Mouse (Mus musculus): ENCODE data around the gene Gna14. TPM values are rescaled to one million over a fixed set of nuclear protein-coding genes. Genes with fewer than 3 reads are reported as not detected.

Gene Gna14
- total RNA-seq (2021) = under 1 TPM; 0.26 to 0.89 TPM
- polyA plus RNA-seq (2012; rRNA removed) = 0.44 and 0.45 TPM in 2 replicates
- long read RNA-seq, partial matches to known transcripts = 0 of 1 reads
- long read RNA-seq, other reads (novel, unspliced or antisense) = 0 of 1 reads

DNA sequence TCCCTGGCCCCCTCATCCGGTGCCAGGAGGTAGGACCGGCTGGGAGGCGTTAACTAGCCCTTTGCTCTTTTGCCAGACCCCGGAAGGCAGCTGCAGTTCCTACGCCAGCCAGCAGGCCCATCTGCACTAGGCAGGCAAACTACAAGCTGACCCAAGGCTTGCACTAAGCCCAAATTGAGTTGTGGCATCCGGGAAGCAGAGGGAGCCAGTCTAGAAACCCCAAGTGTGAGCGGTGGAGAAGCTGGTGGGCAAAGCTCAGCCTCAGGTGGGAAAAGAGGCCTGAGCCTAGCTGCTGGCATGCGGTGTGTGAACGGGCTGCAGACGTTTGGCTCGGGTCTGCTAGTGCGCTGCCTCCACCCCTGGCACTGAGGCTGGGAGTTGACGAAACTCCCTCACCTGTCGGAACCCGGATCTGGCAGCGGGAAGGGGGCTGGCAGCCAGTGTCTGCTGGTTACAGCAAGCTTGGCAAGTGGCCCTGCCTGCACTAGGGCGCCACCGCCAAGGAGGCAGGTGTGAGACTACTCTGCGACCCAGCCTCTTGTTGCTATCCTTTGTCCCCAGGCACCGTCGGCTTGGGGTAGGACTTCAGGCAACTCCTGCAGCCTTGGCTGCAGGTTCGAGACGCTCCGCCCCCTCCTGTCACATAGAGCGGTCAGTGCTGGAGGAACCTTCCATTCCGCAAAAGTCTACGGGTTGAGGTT lies at the start of gene Gna14:
Gene Gna14, plus strand, starts transcription at position 232 of the 701 bp plus-strand sequence.
- Histone ChIP-seq H3K36me3 (ENCODE audit: control insufficient read depth, insufficient read depth, low read length) (no peaks in the 10 kb centered on the region), H3K27me3 (ENCODE audit: control insufficient read depth, insufficient read depth, low read length) (peaks cover 2% of the 10 kb centered on the region; the same call in 1 of the 2 replicates), H3K9ac (ENCODE audit: low read depth, low read length) (peak within 1 kb of the TSS; percentile 26; the same call in 1 of the 2 replicates), H3K4me3 (peak within 1 kb of the TSS; percentile 43), H3K79me2 (replicated peaks; ENCODE audit: control insufficient read depth, insufficient read depth, low read length) (no peaks in the 10 kb centered on the region), H3K27ac (no peak within 1 kb of the TSS), H3K4me1 (ENCODE audit: control insufficient read depth, insufficient read depth, low read length) (0 out of 2 replicates have a peak, but pooled peaks cover 2% of the 10 kb centered on the region)
- 1% methylated on average over 27 of the region's 27 CpGs for WGBS
- TF ChIP-seq POLR2A (IDR thresholded peaks at IDR 0.05; ENCODE audit: insufficient read depth, low read depth, low read length) (no peak), CTCF (IDR thresholded peaks at IDR 0.05) (peak; percentile 78), EP300 (IDR thresholded peaks at IDR 0.05; ENCODE audit: insufficient read depth, low read depth, low read length) (no peak)
- DNase-seq = peak; percentile 68 to 70
- intact Hi-C loops (cut with DNase I) = loop anchor here (1.0 to 10.0 kb wide), 2 partner anchors 81 to 164 kb away; no protein-coding TSS in a partner anchor

DNA sequence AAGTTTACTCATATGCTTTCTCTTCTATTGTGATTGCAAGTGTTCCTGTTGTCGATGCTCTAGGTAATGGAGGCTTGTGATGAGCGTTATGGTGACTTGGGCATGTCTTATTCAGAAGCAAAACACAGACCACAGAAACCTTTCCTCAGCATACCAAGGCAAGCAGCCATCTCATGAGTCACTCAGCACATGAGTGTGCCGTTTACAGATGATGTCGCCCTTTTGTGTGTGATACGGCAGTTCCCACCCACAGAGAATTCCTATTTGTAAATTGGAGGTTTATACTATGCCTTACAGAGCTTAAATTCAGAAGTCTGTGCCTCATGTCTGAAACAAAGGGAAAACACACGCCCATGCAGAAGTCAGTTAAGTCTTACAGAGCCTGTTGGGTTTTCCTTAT lies 49.0 kb upstream of the Gna14 start:
- no peak for TF ChIP-seq CTCF (IDR thresholded peaks at IDR 0.05)
- no peak for TF ChIP-seq EP300 (IDR thresholded peaks at IDR 0.05; ENCODE audit: insufficient read depth, low read depth, low read length)
- no peak for TF ChIP-seq POLR2A (IDR thresholded peaks at IDR 0.05; ENCODE audit: insufficient read depth, low read depth, low read length)
- WGBS = 51% methylated on average over 6 of the region's 6 CpGs
- Histone ChIP-seq H3K9ac (ENCODE audit: low read depth, low read length) (no peak overlapping the region), H3K4me3 (no peak overlapping the region), H3K27ac (no peak overlapping the region), H3K36me3 (ENCODE audit: control insufficient read depth, insufficient read depth, low read length) (peaks cover 4% of the 10 kb centered on the region), H3K4me1 (ENCODE audit: control insufficient read depth, insufficient read depth, low read length) (peaks cover 3% of the 10 kb centered on the region), H3K27me3 (ENCODE audit: control insufficient read depth, insufficient read depth, low read length) (no peaks in the 10 kb centered on the region), H3K79me2 (replicated peaks; ENCODE audit: control insufficient read depth, insufficient read depth, low read length) (no peaks in the 10 kb centered on the region)
- peak in 1 of 2 experiments; percentile 16 for DNase-seq
- intact Hi-C loops (cut with DNase I) = no loop called here

DNA sequence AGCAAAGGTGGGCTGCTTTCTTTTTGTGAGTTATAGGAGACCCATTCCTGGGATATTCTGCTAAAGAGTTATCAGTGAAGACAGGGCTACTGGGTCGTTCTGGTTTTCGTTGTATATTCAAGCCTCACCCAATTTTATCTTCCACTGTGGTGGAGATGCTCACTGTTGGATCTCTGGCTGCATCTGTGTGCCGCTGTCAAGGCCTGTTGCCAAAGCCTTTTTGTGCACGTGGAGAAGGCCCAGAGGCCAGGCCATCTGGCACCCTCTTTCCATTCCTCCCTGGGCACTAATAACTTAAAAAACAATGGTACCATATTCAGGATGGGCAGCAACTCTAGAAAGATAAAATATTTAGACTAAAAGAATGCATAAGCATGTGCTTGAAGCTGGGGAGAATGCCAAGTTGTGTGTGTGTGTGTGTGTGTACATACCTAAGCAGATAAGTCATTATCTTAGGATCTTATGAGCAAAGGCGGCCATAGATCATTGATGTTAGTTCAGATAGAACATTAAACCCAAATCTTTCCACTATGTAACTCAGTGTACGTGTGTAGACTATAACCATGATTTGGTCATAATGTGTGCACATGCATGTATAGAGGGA lies 45.3 kb upstream of the Gna14 start:
- Histone ChIP-seq H3K4me3 (no peak overlapping the region), H3K27me3 (ENCODE audit: control insufficient read depth, insufficient read depth, low read length) (no peaks in the 10 kb centered on the region), H3K9ac (ENCODE audit: low read depth, low read length) (no peak overlapping the region), H3K4me1 (ENCODE audit: control insufficient read depth, insufficient read depth, low read length) (peaks cover 1% of the 10 kb centered on the region; the same call in 1 of the 2 replicates), H3K79me2 (replicated peaks; ENCODE audit: control insufficient read depth, insufficient read depth, low read length) (no peaks in the 10 kb centered on the region), H3K36me3 (ENCODE audit: control insufficient read depth, insufficient read depth, low read length) (no peaks in the 10 kb centered on the region; the same call in 1 of the 2 replicates), H3K27ac (no peak overlapping the region)
- intact Hi-C loops (cut with DNase I) = no loop called here
- DNase-seq = no peak
- WGBS = 82% methylated on average over 6 of the region's 6 CpGs
- TF ChIP-seq CTCF (IDR thresholded peaks at IDR 0.05) = no peak
- no peak for TF ChIP-seq POLR2A (IDR thresholded peaks at IDR 0.05; ENCODE audit: insufficient read depth, low read depth, low read length)
- no peak for TF ChIP-seq EP300 (IDR thresholded peaks at IDR 0.05; ENCODE audit: insufficient read depth, low read depth, low read length)

DNA sequence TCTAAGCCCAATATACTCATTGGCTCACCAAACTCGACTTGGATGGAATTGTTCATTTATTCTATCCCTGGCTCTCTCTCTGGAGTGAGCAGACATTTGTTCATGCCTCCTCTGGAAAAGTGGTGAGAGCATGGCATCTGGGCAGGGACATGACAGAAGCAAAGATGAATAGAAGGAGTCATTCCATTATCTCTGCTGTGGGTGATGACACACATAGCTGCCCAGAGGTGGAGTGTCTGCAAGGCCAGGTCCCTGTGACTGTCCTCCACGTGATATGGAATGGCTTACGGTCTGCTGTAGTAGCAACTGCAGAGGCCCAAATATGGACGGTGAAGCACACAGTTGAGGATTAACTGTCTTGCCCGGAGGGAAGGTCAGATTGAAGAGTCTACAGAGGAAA lies 41.2 kb upstream of the Gna14 start:
- intact Hi-C loops (cut with DNase I) = no loop called here
- H3K27me3 ChIP-seq (ENCODE audit: control insufficient read depth, insufficient read depth, low read length) = no peaks in the 10 kb centered on the region
- no peak overlapping the region for H3K9ac ChIP-seq (ENCODE audit: low read depth, low read length)
- H3K36me3 ChIP-seq (ENCODE audit: control insufficient read depth, insufficient read depth, low read length) = no peaks in the 10 kb centered on the region
- TF ChIP-seq CTCF (IDR thresholded peaks at IDR 0.05) (no peak), POLR2A (IDR thresholded peaks at IDR 0.05; ENCODE audit: insufficient read depth, low read depth, low read length) (no peak), EP300 (IDR thresholded peaks at IDR 0.05; ENCODE audit: insufficient read depth, low read depth, low read length) (no peak)
- no peak overlapping the region for H3K27ac ChIP-seq
- H3K4me3 ChIP-seq = no peak overlapping the region
- 75% methylated on average over 5 of the region's 5 CpGs for WGBS
- no peaks in the 10 kb centered on the region for H3K79me2 ChIP-seq (replicated peaks; ENCODE audit: control insufficient read depth, insufficient read depth, low read length)
- no peaks in the 10 kb centered on the region for H3K4me1 ChIP-seq (ENCODE audit: control insufficient read depth, insufficient read depth, low read length)
- no peak for DNase-seq

DNA sequence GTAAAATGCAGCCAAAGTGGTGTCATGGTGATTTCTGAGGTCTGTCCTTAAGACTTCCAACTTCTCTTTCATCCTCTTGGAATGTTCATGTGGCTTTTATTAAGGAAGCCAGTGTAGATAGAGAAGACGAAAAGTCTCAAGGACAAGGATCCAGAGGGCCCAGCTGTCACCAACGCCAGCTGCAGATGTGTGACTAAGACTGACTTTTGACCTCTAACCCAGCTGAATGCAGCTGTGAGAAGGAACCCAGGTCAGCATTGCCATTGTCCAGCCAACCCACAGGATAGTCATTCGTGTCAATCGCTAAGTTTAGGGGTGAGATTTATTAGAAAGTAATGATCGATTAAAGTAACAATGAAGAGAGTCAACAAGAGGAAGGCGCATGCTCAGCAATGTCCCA lies 32.5 kb upstream of the Gna14 start:
- Histone ChIP-seq H3K4me1 (ENCODE audit: control insufficient read depth, insufficient read depth, low read length) (no peaks in the 10 kb centered on the region), H3K9ac (ENCODE audit: low read depth, low read length) (no peak overlapping the region), H3K36me3 (ENCODE audit: control insufficient read depth, insufficient read depth, low read length) (no peaks in the 10 kb centered on the region), H3K79me2 (replicated peaks; ENCODE audit: control insufficient read depth, insufficient read depth, low read length) (no peaks in the 10 kb centered on the region), H3K4me3 (no peak overlapping the region), H3K27ac (no peak overlapping the region), H3K27me3 (ENCODE audit: control insufficient read depth, insufficient read depth, low read length) (no peaks in the 10 kb centered on the region)
- 75% methylated on average over 6 of the region's 6 CpGs for WGBS
- TF ChIP-seq CTCF (IDR thresholded peaks at IDR 0.05) (no peak), EP300 (IDR thresholded peaks at IDR 0.05; ENCODE audit: insufficient read depth, low read depth, low read length) (0 out of 2 replicates have a peak, but pooled peaks have one; percentile 42), POLR2A (IDR thresholded peaks at IDR 0.05; ENCODE audit: insufficient read depth, low read depth, low read length) (no peak)
- peak in 1 of 2 experiments; percentile 39 for DNase-seq
- intact Hi-C loops (cut with DNase I) = no loop called here

DNA sequence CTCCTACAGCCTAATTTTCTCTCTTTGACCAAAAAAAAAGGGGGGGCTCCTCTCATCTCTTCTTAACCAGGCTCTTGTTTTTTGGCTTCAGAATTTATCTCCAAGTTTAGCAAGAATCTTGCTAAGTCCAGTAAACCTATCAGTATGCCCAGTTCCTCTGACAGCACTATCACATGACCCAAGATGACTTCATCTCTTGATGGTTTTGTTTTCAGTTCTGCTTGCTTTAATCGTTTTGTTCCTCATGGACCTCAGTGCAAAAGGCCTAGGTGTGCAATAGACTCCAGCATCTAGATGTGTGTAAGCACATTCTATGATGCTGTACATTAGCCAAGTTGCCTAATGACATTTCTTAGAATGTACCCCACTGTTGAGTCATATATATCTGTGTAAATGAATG lies 27.8 kb upstream of the Gna14 start:
- DNase-seq = no peak
- Histone ChIP-seq H3K9ac (ENCODE audit: low read depth, low read length) (no peak overlapping the region), H3K79me2 (replicated peaks; ENCODE audit: control insufficient read depth, insufficient read depth, low read length) (no peaks in the 10 kb centered on the region), H3K36me3 (ENCODE audit: control insufficient read depth, insufficient read depth, low read length) (no peaks in the 10 kb centered on the region), H3K27me3 (ENCODE audit: control insufficient read depth, insufficient read depth, low read length) (no peaks in the 10 kb centered on the region), H3K4me3 (no peak overlapping the region), H3K4me1 (ENCODE audit: control insufficient read depth, insufficient read depth, low read length) (no peaks in the 10 kb centered on the region), H3K27ac (no peak overlapping the region)
- intact Hi-C loops (cut with DNase I) = no loop called here
- whole genome bisulfite sequencing = 44% methylated on average over 1 of the region's 1 CpGs
- no peak for TF ChIP-seq EP300 (IDR thresholded peaks at IDR 0.05; ENCODE audit: insufficient read depth, low read depth, low read length)
- no peak for TF ChIP-seq CTCF (IDR thresholded peaks at IDR 0.05)
- no peak for TF ChIP-seq POLR2A (IDR thresholded peaks at IDR 0.05; ENCODE audit: insufficient read depth, low read depth, low read length)

Measured in heart, adult 2 months (tissue).